Mouse (Mus musculus): ENCODE data around the gene Pced1b. TPM values are rescaled to one million over a fixed set of nuclear protein-coding genes. Genes with fewer than 3 reads are reported as not detected.

Pced1b gene
- polyA plus RNA-seq, 1 experiment from 2014 or later = 8.7 TPM

DNA sequence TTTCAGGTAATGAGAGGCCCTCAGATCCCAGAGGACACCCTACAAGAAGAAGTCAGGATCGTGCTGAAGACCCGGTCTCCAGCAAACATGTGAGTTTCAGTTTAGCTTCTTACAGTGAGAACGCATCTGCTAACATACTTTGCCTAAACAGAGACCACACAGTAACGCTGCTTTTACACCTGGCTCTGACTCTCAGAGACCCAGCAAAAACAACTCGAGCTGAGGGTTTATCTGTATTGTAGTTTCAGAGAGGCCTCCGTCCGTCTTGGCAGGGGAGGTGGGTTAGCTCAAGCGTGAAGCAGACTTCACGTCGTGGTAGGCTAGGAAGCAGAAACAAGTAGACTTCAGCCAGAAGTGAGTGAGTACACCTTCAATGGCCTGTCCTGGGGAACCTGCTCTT is 30.4 kb downstream of the Pced1b start:
- no peak overlapping the region for H3K4me2 ChIP-seq (replicated peaks; ENCODE audit: low read depth, low read length)
- H3K4me1 ChIP-seq (ENCODE audit: control insufficient read depth, insufficient read depth, low read length) = 0 out of 2 replicates have a peak, but pooled peaks cover 11% of the 10 kb centered on the region
- 52% methylated on average over 10 of the region's 10 CpGs for WGBS
- H3K4me3 ChIP-seq (ENCODE audit: low read length) = no peak overlapping the region
- H3K9me3 ChIP-seq (ENCODE audit: control insufficient read depth, low read length) = no peaks in the 10 kb centered on the region
- no peaks in the 10 kb centered on the region for H3K36me3 ChIP-seq (ENCODE audit: control insufficient read depth, insufficient read depth, low read length)
- H3K27ac ChIP-seq (ENCODE audit: low read depth, low read length) = no peak overlapping the region
- H3K9ac ChIP-seq (ENCODE audit: low read depth, low read length) = no peak overlapping the region
- no peak; the same call in 1 of the 2 replicates for ATAC-seq (ENCODE audit: low FRiP score, low TSS enrichment)
- H3K27me3 ChIP-seq (ENCODE audit: control insufficient read depth, insufficient read depth, low read length) = no peaks in the 10 kb centered on the region

DNA sequence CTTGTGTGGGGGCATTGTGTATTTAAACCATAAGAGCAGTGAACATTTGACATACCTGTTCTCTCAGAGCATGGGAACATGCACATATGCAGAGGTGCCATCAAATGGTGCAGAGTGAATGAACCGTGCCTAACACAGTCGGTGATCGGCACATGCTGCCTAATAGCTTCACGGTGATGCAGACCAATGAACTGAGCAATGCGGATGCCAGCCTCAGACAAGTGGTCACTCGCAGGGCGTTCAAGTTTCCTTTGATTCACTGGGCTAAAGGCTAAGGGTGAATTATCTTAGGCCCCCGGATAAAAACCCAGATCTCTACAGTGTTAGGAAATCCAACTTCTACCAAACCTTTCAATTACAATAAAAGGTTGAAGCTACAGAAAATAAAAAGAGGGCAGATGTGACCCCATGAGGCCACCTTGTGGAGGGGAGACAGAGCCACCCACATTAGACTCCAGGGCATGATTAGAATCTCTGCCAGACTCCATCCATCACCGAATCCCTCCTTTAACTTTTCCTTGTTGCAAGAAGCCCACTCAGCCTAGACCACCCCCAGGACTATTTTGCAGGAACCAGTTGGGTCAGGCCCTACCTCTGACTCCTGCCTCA is 31.5 kb downstream of the Pced1b start:
- 37% methylated on average over 9 of the region's 9 CpGs for WGBS
- ATAC-seq (ENCODE audit: low FRiP score, low TSS enrichment) = peak; percentile 73

DNA sequence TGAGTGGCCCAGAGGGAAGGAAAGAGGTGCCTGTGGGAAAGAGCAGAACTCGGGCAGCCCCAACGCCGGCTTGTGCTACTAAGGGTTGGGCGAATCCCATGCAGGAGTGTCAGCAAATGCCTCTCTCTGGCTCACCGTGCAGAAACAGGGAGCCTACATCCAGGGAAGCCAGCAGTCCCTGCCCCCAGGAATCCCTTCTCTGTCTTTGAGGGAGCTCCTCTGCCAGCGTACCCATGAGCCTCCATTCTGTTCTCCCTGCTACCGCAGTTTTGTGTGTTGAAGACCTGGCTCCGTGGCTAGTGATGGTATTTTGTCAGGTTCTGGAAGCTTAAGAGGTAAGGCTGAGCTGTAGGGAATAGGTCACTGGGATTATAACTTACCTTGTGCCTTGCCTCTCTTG is 33.2 kb downstream of the Pced1b start:
- 81% methylated on average over 8 of the region's 8 CpGs for WGBS
- H3K9ac ChIP-seq (ENCODE audit: low read depth, low read length) = no peak overlapping the region
- no peaks in the 10 kb centered on the region for H3K36me3 ChIP-seq (ENCODE audit: control insufficient read depth, insufficient read depth, low read length)
- no peak overlapping the region for H3K4me2 ChIP-seq (replicated peaks; ENCODE audit: low read depth, low read length)
- no peak overlapping the region for H3K4me3 ChIP-seq (ENCODE audit: low read length)
- ATAC-seq (ENCODE audit: low FRiP score, low TSS enrichment) = no peak
- no peaks in the 10 kb centered on the region for H3K27me3 ChIP-seq (ENCODE audit: control insufficient read depth, insufficient read depth, low read length)
- H3K4me1 ChIP-seq (ENCODE audit: control insufficient read depth, insufficient read depth, low read length) = peaks cover 19% of the 10 kb centered on the region
- no peaks in the 10 kb centered on the region for H3K9me3 ChIP-seq (ENCODE audit: control insufficient read depth, low read length)
- no peak overlapping the region for H3K27ac ChIP-seq (ENCODE audit: low read depth, low read length)

More for the DNA sequence above, 31.5 kb downstream of the Pced1b start:
- Histone ChIP-seq H3K4me3 (ENCODE audit: low read length) (no peak overlapping the region), H3K27me3 (ENCODE audit: control insufficient read depth, insufficient read depth, low read length) (no peaks in the 10 kb centered on the region), H3K4me2 (replicated peaks; ENCODE audit: low read depth, low read length) (no peak overlapping the region), H3K36me3 (ENCODE audit: control insufficient read depth, insufficient read depth, low read length) (no peaks in the 10 kb centered on the region), H3K9me3 (ENCODE audit: control insufficient read depth, low read length) (no peaks in the 10 kb centered on the region), H3K4me1 (ENCODE audit: control insufficient read depth, insufficient read depth, low read length) (peaks cover 16% of the 10 kb centered on the region), H3K9ac (ENCODE audit: low read depth, low read length) (no peak overlapping the region), H3K27ac (ENCODE audit: low read depth, low read length) (no peak overlapping the region)

DNA sequence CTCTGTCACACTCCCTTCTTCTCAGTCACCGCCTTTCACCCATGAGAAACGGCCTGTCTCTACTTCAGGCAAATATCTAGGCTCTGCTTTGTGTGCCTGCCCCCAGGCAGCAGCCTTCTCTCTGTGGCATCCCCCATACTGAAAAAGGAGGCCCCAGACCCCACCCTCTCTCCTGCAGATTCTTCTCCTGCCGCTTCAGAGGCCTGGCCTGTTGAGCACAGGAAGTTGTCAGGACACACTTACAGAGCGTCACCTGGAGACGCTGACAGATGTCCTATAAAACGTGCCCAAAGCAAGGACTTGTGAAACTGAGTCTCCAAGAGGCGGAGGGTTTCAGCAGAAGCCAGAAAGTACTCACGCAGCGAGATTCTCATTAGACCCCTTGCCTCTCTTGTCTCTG is 33.9 kb downstream of the Pced1b start:
- H3K9me3 ChIP-seq (ENCODE audit: control insufficient read depth, low read length) = no peaks in the 10 kb centered on the region
- H3K27ac ChIP-seq (ENCODE audit: low read depth, low read length) = no peak overlapping the region
- H3K36me3 ChIP-seq (ENCODE audit: control insufficient read depth, insufficient read depth, low read length) = no peaks in the 10 kb centered on the region
- H3K4me1 ChIP-seq (ENCODE audit: control insufficient read depth, insufficient read depth, low read length) = peaks cover 19% of the 10 kb centered on the region
- H3K27me3 ChIP-seq (ENCODE audit: control insufficient read depth, insufficient read depth, low read length) = no peaks in the 10 kb centered on the region
- 53% methylated on average over 9 of the region's 9 CpGs for WGBS
- H3K4me2 ChIP-seq (replicated peaks; ENCODE audit: low read depth, low read length) = no peak overlapping the region
- no peak overlapping the region for H3K4me3 ChIP-seq (ENCODE audit: low read length)
- H3K9ac ChIP-seq (ENCODE audit: low read depth, low read length) = no peak overlapping the region
- no peak for ATAC-seq (ENCODE audit: low FRiP score, low TSS enrichment)

DNA sequence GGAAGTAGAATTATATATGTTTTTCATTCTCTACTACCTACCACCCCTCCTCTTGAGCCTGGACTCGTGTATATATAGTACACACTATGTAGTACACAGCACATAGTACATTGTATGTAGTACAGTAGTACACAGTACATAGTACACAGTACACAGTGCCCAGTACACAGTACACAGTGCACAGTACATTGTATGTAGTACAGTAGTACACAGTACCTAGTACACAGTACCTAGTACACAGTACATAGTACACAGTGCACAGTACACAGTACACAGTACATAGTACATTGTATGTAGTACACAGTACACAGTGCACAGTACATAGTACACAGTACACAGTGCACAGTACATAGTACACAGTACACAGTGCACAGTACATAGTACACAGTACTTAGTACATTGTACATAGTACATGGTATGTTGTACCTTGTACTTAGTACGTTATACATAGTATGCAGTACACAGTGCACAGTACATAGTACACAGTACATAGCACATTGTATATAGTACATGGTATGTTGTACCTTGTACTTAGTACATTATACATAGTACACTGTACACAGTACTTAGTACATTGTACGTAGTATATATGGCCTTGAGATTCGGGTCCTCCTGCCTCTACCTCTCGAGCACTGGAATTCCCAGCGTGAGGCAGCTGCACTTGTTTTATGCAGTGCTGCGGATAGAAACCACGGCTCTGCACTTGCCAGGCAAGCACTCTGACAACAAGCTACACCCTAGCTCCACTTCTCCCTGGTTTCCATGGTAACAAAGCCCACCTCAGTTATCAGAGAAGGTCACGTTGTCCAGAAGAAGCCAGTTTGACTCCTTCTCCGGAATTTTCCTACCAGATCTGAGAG is 35.0 kb downstream of the Pced1b start:
- Histone ChIP-seq H3K9ac (ENCODE audit: low read depth, low read length) (no peak overlapping the region), H3K4me3 (ENCODE audit: low read length) (no peak overlapping the region), H3K4me1 (ENCODE audit: control insufficient read depth, insufficient read depth, low read length) (peaks cover 15% of the 10 kb centered on the region), H3K27ac (ENCODE audit: low read depth, low read length) (no peak overlapping the region), H3K9me3 (ENCODE audit: control insufficient read depth, low read length) (no peaks in the 10 kb centered on the region), H3K4me2 (replicated peaks; ENCODE audit: low read depth, low read length) (no peak overlapping the region), H3K36me3 (ENCODE audit: control insufficient read depth, insufficient read depth, low read length) (no peaks in the 10 kb centered on the region), H3K27me3 (ENCODE audit: control insufficient read depth, insufficient read depth, low read length) (no peaks in the 10 kb centered on the region)
- ATAC-seq (ENCODE audit: low FRiP score, low TSS enrichment) = no peak
- WGBS = 77% methylated on average over 10 of the region's 10 CpGs

DNA sequence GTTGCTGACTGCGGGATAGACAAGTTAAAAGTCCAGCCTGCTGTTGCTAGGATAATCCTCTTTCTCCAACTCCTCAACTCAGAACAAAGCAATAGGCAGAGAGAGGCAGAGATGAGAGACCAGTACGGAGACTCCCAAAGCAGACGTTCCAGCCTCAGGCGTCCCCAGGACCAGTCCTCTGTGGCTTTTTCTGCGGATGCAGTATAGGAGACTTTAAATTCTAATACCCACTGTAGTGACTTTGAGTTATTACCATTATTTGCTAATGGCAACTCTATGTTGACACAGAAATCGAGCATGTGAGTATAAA is 35.6 kb downstream of the Pced1b start:
- H3K4me1 ChIP-seq (ENCODE audit: control insufficient read depth, insufficient read depth, low read length) = peaks cover 14% of the 10 kb centered on the region
- no peaks in the 10 kb centered on the region for H3K9me3 ChIP-seq (ENCODE audit: control insufficient read depth, low read length)
- no peak overlapping the region for H3K4me2 ChIP-seq (replicated peaks; ENCODE audit: low read depth, low read length)
- 69% methylated on average over 6 of the region's 6 CpGs for WGBS
- ATAC-seq (ENCODE audit: low FRiP score, low TSS enrichment) = no peak
- H3K27ac ChIP-seq (ENCODE audit: low read depth, low read length) = no peak overlapping the region
- no peak overlapping the region for H3K4me3 ChIP-seq (ENCODE audit: low read length)
- no peaks in the 10 kb centered on the region for H3K36me3 ChIP-seq (ENCODE audit: control insufficient read depth, insufficient read depth, low read length)
- no peaks in the 10 kb centered on the region for H3K27me3 ChIP-seq (ENCODE audit: control insufficient read depth, insufficient read depth, low read length)
- no peak overlapping the region for H3K9ac ChIP-seq (ENCODE audit: low read depth, low read length)

DNA sequence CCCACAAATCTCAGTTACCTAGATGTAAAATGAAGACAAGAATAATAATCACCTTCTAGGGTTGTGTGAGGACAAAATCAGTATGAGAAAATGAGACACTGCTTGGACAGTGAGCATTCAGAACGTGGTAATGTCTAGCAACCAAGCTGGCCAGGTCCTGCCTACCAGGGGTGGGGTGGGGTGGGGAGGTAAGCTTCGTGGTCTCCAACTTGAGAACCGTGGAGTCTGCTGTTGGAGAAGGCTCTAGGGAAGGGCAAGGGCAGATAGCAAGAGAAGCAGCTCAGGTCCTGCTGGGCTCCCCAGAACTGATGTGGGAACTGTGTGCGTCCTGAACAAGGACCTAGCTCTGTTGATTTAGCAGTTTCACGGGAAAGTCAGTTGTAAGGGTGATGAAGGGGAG is 37.3 kb downstream of the Pced1b start:
- ATAC-seq (ENCODE audit: low FRiP score, low TSS enrichment) = no peak
- H3K4me2 ChIP-seq (replicated peaks; ENCODE audit: low read depth, low read length) = no peak overlapping the region
- 73% methylated on average over 5 of the region's 5 CpGs for WGBS
- peaks cover 8% of the 10 kb centered on the region for H3K4me1 ChIP-seq (ENCODE audit: control insufficient read depth, insufficient read depth, low read length)
- no peak overlapping the region for H3K4me3 ChIP-seq (ENCODE audit: low read length)
- H3K27me3 ChIP-seq (ENCODE audit: control insufficient read depth, insufficient read depth, low read length) = no peaks in the 10 kb centered on the region
- no peaks in the 10 kb centered on the region for H3K36me3 ChIP-seq (ENCODE audit: control insufficient read depth, insufficient read depth, low read length)
- H3K9ac ChIP-seq (ENCODE audit: low read depth, low read length) = no peak overlapping the region
- H3K9me3 ChIP-seq (ENCODE audit: control insufficient read depth, low read length) = no peaks in the 10 kb centered on the region
- no peak overlapping the region for H3K27ac ChIP-seq (ENCODE audit: low read depth, low read length)

DNA sequence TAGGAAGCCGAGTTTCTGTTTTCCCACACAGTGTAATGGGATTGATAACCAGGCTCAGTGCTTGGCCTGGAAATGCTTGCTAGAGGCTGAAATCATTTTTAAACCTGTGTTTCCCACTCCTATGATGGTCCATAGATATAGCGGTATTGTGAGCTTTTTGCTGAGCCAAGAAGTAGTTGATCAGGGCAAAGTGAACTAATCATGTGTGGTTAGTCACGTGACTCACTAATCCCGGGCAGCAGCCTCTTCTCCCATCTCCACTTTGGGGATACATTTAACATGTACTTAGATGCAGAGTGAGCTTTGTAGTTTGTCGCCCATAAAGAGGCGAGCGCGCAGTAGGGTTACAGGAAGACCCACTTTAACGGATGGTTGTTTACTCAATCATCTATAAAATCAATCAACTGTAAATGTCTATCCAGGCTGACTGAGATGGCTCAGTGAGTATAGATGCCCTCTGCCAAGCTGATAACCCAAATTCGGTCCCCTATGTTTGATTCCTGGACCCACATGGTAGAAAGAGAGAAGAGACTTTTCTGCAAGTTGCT is 38.8 kb downstream of the Pced1b start:
- Histone ChIP-seq H3K9ac (ENCODE audit: low read depth, low read length) (no peak overlapping the region), H3K27ac (ENCODE audit: low read depth, low read length) (no peak overlapping the region), H3K27me3 (ENCODE audit: control insufficient read depth, insufficient read depth, low read length) (no peaks in the 10 kb centered on the region), H3K36me3 (ENCODE audit: control insufficient read depth, insufficient read depth, low read length) (no peaks in the 10 kb centered on the region), H3K4me1 (ENCODE audit: control insufficient read depth, insufficient read depth, low read length) (peaks cover 8% of the 10 kb centered on the region), H3K4me3 (ENCODE audit: low read length) (no peak overlapping the region), H3K9me3 (ENCODE audit: control insufficient read depth, low read length) (no peaks in the 10 kb centered on the region), H3K4me2 (replicated peaks; ENCODE audit: low read depth, low read length) (no peak overlapping the region)
- WGBS = 87% methylated on average over 10 of the region's 10 CpGs
- ATAC-seq (ENCODE audit: low FRiP score, low TSS enrichment) = no peak

DNA sequence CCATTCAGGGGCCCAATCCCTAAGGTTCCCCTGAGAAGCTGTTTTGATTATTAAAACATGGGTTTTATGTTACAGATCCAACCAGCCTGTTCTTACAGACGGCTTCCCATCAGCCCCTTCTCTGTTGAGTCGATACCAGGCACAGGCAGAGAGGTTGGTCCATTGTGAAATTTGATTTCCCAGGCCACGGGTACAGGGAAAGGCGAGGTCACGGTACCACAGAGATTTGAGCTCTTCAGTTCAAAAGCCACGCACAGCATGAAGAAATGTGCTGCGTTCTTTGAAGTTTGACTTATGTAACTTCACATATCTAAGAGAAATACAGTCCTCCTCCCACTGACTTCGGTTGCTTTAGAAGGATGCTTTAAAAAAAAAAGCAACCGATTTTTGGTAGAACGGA is 39.8 kb downstream of the Pced1b start:
- Histone ChIP-seq H3K27ac (ENCODE audit: low read depth, low read length) (no peak overlapping the region), H3K9ac (ENCODE audit: low read depth, low read length) (no peak overlapping the region), H3K4me3 (ENCODE audit: low read length) (no peak overlapping the region), H3K4me1 (ENCODE audit: control insufficient read depth, insufficient read depth, low read length) (peaks cover 8% of the 10 kb centered on the region), H3K27me3 (ENCODE audit: control insufficient read depth, insufficient read depth, low read length) (no peaks in the 10 kb centered on the region), H3K9me3 (ENCODE audit: control insufficient read depth, low read length) (no peaks in the 10 kb centered on the region), H3K36me3 (ENCODE audit: control insufficient read depth, insufficient read depth, low read length) (no peaks in the 10 kb centered on the region), H3K4me2 (replicated peaks; ENCODE audit: low read depth, low read length) (no peak overlapping the region)
- WGBS = 70% methylated on average over 10 of the region's 10 CpGs
- ATAC-seq (ENCODE audit: low FRiP score, low TSS enrichment) = no peak
